Mouse (Mus musculus): ENCODE measurements around the gene Sox1.

The Sox1 gene

DNA sequence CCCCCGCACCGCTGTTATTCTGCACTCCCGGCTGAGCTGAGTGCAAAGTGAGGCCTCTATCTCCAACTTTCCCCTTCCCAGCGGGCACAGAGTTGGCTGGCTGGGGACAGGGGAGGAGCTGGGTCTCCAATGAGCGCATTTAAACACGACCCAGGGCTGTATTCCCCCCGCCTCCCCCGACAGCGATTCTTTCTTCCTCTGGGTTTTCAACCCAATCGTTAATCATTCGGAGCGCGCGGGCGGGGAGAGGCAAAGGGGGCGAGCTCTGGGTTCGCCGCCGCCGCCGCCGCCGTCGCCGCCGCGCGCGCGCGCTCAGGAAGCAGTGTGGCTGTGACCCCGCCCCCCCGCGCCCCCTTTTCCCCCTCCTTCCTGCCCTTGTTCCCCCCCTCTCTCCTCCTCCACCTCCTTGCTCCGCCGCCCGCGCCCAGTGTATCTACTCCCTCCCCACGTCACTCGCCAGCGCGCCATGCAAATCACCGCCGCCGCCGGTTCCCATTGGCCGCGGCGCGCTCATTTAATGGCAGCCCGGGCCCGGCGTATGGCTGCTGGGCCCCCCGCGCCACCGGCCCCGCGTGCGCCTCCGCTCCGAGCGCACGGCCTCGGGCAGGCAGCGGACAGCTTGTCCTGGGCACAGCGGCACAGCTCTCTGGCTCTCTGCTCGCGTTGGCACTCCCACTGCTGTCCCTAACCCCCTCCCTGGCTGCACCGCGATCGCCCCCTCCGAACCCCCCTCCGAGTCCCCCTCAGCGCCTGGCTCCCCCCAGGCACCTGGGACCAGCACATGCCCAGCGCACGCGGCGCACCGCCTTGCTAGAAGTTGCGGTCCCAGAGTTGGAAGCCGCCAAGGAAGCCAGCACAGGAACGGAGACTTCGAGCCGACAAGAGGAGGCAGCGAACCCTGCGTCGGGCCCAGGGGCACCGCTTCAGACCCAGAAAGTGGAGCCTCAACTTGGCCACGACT, at the start of gene Sox1:
Gene Sox1 (plus strand): TSS at position 225 of the 961 bp plus-strand sequence.
- peak; percentile 40 for DNase-seq

DNA sequence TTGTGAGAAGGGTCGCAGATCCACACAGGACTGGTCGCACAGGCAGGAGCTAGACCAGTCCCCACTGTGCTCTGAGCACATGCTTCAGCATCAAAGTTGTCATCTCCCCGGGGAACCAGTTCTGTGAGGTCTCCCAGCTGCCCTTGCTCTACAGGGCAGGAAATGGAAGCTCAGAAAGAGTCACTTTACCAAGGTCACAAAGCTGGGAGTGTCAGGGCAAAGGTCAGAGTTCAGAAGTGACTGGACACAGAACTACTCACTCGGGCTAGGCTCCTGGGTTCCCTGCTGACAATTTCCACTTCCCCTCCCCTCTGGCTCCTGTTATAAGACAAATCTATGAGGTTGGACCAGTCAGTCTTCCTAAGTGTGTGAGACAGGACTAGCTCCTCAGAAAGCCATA, 49.2 kb upstream of the Sox1 start:
- no peak for DNase-seq

DNA sequence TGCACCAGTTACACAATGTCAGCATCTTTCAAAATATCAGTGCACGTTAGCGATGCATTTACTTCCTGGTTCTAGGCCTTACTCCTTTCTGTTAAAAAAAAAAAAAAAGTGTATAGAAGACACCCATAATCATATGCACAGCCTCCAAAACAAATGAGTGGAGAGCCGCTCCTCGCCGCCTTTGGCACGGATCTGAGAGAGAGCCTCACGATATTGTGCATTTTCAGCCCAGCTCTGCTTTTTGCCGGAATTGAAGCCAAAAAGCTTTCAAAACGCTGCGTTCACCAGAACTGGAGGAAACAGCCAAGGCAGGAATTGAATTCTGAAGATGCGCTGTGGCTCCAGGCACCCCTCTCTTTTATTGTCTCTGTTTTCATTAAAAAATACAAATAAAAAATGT, 48.2 kb upstream of the Sox1 start:
- no peak for DNase-seq

DNA sequence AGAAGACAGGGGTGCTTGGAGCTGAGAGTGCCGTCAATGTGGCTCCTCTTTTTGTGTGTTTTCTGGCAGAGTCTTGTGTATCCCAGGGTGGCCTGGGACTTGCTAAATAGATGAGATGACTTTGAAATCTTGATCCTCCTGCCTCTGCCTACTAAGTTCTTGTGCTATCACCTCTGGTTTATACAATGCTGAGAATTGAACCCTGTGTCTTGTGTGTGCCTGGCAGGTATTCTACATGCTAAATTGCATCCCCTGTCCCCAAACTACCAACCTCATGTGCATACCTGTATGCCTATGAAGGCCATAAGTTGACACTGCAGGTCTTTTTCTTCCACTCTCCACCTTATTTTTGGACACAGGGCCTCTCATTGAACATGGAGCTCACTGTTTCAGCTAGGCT, 46.8 kb upstream of the Sox1 start:
- DNase-seq = no peak

DNA sequence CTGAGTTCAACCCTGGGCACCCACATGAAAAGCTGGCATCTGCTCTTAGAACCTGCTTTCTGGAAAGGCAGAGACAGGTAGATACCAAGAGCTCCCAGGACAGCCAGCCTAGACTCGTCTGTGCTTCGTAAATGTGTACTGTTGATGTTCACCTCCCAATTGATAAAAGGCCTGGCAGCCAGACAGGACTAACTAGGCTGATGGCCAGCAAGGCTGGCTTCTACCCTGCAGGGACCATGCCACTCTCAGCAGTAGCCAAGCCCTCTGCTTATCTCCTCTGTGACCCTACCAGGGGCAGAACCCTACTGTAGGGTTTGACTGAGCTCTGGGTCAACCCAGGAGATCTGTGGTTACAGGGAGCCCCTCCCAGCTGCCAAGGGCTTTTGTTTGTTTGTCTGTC, 45.5 kb upstream of the Sox1 start:
- no peak for DNase-seq

DNA sequence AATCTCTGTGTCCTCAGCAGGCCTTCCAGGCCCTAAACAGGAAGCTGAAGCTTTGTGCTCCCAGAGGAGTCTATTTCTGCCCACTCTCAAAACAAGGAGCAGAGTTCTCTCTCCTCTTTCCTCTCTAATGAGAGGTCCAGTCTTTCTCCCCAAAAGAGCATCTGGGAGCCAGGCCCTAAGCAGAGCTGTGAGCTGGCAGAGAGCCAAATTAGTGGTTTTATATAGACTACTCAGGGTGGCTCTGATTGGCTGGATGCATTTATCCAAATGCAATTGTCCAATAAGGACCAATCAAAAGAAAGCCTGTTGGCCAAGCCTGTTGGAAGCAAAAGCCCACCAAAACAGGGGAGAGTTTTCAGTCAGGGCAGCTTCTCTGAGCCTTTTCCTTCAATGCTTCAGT, 44.0 kb upstream of the Sox1 start:
- DNase-seq = no peak

DNA sequence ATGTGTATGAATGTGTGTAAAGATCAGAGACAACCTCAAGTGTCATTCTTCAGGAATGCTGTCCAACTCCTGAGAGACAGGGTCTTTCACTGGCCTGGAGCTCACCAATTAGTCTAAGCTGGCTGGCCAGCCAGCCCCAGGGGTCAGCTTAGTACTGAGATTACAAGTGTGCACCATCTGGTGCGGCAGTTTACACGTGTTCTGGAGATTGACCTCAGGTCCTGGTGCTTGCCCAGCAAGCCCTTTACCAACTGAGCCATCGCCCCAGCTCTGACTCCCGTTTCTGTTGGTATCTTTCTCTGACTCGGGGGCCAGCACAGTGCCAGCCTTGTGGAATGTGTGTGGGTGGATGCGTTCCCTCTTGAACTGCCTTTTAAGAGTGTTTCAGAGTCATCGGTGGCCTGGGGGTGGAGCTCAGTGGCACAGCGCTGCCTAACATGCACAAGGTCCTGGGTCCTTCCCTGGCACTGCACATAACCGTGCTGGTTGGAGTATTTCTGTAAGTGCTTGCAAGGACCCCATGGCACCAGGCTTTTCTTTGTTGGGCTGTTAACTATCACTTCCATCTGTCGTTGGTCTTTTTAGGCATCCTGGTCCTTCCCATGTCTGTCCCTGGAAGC, 40.6 kb upstream of the Sox1 start:
- no peak for DNase-seq

DNA sequence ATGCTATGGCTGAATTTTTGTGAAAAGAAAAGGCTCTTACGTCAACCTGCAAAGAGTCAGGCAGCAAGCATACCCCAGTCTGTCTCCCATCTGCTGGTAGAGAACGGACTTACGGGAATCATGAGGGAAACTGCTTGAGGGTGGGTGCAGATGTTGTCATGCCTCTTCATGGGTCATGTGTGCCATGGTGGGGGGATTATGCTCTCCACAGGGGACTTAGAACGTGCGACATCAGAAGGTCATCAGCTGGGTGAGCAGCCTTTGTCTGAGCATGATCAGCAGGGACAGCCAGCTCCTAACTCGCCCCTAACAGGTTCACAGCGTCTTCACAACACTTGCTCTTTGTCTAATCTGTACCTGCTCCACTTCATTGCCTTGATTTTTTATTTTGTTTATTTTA, 26.9 kb upstream of the Sox1 start:
- no peak for DNase-seq

DNA sequence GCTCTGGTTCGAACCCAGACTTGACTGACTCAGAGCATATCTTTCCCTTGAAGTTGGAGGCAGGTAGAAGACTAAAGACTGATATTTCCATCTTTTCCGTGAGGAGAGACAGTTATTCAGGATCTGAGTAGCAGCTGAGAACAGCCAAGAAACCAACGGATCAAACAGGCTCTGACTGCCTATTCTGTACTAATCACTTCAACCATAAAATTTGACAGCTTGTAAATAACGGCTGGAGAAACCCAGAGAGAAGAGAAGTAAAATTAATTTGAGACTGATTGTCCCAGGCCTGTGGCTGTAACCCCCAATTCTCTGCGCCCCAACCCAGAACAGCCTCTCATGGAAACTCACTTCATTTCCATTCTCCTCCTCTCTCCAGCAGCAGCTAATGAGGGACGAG, 26.2 kb upstream of the Sox1 start:
- no peak for DNase-seq

DNA sequence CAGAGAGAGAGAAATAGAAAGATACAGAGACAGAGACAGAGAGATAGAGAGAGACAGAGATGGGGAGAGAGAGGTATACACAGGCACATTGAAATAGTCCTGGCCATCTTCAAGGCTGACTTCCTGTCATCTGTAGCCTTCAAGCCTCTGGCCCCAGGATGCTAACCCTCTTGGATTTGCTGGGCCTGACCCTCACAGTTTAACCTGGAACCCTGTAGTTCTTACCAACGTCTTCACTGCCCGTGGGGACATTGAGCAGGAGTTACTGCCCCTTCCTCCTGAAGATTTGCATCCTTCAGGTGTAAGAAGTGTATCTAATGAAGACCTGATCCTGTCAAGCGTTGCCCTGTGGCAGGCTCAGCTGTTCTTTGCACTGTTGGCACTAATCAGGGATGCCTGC, 14.0 kb upstream of the Sox1 start:
- no peak for DNase-seq

DNA sequence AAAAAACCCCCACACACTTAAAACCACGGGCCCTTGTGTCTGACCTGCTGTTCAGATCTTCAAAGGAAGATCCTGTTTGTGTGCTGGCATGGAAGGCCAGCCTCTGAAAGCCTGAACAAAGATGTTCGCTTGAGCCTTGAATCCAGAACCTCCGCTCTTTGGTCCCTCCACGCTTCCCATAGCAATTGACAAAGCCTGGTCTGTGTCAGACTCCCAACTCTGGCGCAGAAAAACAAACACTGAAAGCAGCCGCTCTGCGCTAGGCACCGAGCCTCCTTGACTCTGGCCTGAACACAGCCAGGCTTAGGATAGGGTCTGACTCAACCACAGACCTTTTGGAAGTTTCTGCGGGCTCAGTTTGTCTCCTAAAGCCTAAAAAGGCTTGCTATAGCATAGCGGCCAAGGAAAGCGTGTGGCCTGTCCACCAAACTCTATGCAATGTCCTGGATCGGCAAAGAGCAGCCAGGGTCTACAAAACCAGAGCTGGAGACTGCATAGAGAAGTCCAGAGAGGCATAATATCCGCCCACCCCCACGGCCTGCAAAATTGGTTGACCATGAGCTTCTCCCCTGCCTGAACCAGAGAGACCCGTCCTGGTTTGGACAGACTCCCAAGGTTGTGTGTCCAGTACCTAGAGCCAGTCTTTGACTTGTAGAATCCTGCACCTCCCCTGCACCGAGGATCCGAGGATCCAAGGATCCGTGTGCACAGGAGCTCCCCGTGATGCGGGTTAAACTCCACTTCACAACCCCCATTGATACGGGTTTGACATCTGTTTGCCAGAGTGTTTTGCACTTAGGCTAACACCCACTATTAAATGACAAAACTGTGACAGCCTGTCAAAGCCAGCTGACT, 12.2 kb upstream of the Sox1 start:
- no peak for DNase-seq

DNA sequence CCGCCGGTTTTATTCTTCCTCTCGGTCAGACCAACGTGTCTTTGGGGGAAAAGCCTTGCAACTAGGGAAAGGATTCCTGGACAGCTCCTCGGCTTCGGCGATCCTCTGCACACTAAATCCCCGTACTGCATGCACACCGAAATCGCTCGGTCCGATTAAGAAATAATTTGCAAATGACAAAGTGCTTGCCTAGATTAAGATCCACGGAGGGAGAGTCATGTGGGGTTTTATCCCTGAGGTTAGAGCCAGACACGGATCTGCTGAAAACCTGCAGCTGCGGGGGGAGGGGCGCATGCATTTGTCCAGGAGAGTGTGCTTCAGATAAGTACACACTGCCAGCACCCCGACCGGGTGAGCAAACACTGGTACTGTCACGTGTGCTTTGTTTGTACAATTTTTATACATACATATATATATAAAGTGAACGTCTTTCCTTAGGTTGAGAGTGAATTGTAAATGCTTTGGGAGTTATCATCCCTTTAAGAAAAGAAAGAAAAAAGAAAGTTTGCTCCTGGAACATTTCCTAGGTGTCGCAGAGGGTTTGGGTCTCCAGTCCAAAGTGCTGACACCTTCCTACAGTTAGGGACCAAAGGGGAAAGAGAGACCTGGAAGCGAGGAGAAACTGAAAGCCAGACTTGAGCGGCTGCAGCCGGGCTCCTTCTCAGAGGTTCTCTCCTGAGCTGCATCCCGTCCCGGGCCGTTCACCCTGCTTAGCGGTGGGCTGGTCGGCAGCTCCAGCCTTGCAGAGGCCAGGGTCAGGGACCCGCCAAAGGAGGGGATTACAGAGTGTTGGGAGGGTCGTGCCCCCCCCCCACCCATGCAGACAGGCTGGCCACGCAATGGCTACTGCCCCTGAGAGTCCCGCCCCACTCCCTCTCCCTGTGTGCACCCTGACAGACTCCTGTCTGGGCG, 10.9 kb upstream of the Sox1 start:
- DNase-seq = peak; percentile 16

DNA sequence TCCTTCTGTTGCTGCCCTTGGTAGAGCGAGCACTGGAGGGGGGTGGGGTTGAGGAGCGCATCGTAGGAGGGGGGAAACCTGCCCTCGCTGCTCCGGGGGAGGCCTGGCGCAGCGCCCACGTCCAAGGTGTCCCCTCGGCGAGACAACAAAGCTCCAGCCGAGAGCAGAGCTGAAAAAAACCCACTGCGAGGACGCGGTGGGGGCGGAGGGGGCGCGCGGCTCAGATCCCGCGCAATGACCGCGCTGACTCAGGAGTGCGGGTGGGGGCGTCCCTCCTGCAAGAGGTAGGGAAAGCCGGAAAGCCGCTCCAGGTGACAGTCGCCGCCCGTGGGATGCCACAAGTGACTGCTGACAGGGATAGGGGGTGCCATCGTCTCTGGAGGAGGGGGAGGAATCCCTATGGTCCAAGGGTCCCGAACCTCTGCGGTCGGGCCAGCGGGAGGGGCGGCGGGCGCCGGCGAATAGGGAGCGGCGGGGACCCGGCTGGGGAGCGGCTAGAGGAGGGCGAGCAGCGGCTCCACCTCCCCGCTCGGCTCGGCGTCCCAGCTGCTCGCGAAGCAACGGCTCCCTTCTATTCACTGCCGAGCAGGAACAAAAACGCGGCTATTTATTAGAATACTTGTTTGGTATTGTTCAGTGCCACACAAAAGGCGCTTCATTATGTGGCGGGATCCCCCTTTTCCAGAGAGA, 10.0 kb upstream of the Sox1 start:
- DNase-seq = no peak

DNA sequence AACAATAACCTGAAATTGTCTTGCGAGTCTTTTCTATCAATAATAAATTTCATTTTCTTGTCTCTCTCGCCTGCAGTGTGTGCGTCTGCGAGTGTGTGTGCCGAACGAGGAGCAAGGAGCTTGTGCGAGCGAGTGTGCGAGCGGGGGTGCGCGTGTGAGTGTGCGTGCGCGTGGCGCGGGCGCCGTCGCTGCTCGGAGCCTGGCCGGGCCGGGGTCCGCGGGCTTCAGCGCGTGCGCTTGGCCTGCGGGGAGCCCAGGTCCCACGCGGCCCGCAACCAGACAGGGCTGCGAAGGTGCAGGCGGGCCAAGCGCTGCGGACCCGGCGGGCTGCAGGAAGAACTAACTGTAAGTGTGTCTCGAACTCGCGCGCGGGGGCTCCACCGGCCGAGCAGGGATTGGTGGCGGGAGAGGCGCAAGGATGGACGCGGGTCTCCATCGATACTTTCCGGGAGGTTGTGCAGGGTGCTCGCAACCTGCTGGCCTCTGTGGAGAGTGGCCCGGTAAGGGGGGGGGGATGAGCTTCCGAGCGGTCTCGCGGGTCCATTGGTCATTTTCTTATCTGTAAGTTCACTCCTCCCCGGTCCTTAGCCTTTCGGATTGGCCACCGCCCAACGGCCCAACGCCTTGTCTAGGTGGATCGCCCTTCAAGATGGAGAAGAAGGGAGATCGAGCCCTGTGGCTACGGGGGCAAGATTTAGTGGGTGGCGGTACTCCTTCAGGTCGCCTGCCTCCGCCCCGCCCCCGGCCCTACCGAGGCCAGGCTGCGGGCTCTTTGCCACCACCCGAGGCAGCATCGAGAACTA, 9.2 kb upstream of the Sox1 start:
- no peak for DNase-seq

DNA sequence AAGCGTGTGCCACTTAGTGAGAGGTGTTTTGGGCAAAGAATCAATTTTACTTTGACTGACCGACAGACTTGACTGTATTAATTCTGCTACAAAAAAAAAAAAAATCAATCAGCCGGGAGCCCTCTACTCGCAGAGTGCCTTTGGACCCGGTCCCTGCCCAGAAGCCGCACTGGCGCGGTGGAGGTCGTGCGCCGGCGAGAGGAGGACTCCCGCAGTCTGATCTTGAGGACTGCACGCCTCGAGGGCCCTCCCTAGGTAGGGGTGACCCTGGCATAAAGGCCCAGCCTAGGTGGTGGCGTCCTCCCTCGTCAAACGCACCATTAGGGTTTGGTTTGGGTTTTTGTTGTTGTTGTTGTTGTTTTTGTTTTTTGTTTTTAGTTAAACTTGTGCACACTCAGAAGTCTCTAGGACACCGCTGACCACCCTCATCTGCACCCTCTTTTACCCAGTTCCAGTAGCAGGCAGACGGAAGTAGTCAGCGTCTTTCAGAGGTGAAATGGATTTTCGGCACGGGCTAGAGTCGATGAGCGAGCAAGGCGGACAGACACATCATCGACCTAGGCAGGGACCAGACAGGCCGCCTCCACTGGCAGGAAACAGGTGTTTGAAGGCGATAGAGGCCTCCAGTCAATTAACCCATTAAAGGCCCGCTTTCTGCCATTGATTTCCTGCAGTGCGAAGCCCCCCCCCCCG, 8.4 kb upstream of the Sox1 start:
- DNase-seq = no peak

DNA sequence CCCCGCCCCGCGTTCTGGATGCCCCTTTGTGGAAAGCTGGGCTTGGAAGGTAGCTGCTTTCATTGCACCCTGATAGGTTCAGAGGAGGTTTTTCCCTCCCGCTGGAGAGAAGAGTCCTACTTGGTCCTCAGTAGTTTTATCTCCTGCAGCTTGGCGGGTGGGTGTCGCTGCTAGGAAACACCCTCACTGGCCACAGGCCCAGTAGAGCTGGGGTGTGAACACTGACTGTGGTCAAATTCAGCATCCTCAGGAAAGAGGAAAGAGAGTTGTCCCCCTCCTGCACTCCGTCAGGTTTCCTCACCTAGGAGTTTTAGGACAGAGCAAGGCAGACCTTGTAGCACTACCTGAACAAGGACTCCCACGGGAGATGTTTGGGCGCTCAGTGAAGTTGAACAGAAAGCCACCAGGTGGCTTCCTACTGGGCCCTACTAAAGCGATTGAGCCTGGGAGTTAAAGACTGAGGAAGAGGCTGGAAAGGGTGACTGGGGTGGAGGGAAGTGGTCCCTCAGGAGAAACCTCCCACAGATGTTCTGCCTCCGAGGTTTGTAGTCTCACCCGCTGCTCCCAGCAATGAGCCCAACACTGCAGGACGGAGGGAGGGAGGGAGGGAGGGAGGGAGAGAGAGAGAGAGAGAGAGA, 7.8 kb upstream of the Sox1 start:
- no peak for DNase-seq

DNA sequence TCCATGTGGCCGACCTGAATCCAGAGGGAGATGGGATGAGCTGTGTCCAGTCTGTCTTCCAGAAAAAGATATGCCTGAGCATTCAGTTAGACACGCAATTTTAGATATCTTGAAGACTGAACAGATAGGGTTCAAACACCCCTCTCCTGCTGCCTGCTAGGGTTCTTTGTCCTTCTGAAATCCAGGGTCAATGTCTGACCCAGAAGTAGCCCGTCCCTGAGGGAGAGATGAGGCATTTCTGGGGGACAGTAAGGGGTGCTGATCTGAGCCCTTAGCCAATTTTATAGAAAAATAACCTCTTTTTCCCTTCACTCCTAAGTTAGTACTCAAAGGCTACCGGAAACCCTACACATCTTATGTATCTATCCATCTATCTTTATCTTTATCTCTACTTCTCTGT, 7.2 kb upstream of the Sox1 start:
- DNase-seq = no peak

DNA sequence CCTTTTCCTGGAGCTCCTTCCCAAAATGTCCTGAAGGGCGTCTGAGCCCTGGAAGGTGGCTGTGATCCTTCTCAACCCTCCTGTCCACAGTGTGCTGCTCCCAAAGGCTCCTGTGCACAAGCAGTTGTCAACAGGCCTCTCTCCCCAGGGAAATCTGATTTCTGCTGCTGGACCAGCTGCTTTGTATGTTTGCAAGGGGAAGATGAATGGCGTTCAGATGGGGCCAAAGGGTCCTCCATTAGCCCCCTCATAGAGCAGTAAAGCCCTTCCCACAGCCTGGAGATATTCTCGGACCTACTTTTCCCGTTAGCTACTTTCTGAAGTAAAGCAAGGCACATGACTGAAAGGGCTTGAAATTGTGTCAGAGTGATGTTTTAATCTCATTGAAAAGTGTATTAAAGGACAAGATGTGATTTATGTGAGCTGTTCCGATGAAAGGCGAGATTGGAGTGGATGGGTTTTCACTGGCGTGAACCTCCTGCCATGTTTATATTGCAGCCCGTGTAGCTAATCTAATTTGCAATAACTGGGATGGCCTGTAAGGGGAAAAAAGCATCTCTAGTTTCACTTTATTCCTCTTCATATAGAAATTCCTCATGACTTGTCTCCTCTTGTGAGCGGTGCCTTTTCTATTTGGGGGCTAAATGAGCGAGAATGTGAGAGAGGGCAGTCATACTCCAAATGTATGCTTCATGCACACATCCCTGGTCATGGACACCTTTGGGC, 6.5 kb upstream of the Sox1 start:
- no peak for DNase-seq

DNA sequence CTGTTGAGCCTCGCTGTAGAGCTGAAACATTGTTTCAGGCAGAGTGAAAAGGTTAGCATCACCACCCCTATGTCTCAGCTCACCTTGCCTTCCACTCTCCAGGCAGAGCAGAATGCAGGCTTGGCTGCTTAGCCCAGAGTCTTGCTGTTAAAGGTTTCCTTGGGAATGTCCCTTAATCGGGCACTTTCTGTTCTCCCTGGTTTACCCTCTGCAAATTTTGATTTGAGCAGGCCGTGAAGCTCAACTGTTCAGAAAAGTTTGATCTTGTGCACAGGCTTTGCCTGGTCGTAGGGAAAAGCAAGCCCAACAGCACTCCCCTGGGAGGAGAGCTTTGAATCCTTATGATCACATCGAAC, 6.0 kb upstream of the Sox1 start:
- no peak for DNase-seq
